Mouse (Mus musculus): ENCODE measurements at regions not wholly inside any gene's neighbourhood (a gene's known extent, or its start where the extent isn't known, plus 50 kb on each side); places are given as distances from the start of the nearest gene placed in this dataset.

GRCm38 (mm10) chr10:92307861-92308260 lies 414.4 kb downstream of the Nedd1 start:
- no peak overlapping the region for H3K4me3 ChIP-seq (ENCODE audit: low read depth, low read length)
- H3K9me3 ChIP-seq (ENCODE audit: control insufficient read depth, low read length), result no peaks in the 10 kb centered on the region
- no peak overlapping the region for H3K4me2 ChIP-seq (ENCODE audit: low read length)
- H3K9ac ChIP-seq (ENCODE audit: low read length), result no peak overlapping the region
- WGBS, result 48% methylated on average over 3 of the region's 3 CpGs
- ATAC-seq (replicated peaks; ENCODE audit: low FRiP score, low TSS enrichment, low read depth) (no peak), DNase-seq (ENCODE audit: low spot score) (no peak)
- H3K36me3 ChIP-seq (ENCODE audit: control insufficient read depth, insufficient read depth, low read length), result no peaks in the 10 kb centered on the region
- no peaks in the 10 kb centered on the region for H3K27me3 ChIP-seq (replicated peaks; ENCODE audit: control insufficient read depth, insufficient read depth, low read length)
- H3K4me1 ChIP-seq (replicated peaks; ENCODE audit: control insufficient read depth, insufficient read depth, low read length), result no peaks in the 10 kb centered on the region
- H3K27ac ChIP-seq (ENCODE audit: low read depth), result no peak overlapping the region

GRCm38 (mm10) chr10:92298693-92299092 lies 423.5 kb downstream of the Nedd1 start:
- Histone ChIP-seq H3K36me3 (ENCODE audit: control insufficient read depth, insufficient read depth, low read length) (no peaks in the 10 kb centered on the region), H3K4me1 (replicated peaks; ENCODE audit: control insufficient read depth, insufficient read depth, low read length) (no peaks in the 10 kb centered on the region), H3K4me3 (ENCODE audit: low read depth, low read length) (no peak overlapping the region), H3K4me2 (ENCODE audit: low read length) (no peak overlapping the region), H3K27ac (ENCODE audit: low read depth) (no peak overlapping the region), H3K27me3 (replicated peaks; ENCODE audit: control insufficient read depth, insufficient read depth, low read length) (no peaks in the 10 kb centered on the region), H3K9me3 (ENCODE audit: control insufficient read depth, low read length) (no peaks in the 10 kb centered on the region), H3K9ac (ENCODE audit: low read length) (no peak overlapping the region)
- WGBS, result 52% methylated on average over 13 of the region's 13 CpGs
- ATAC-seq (replicated peaks; ENCODE audit: low FRiP score, low TSS enrichment, low read depth), result no peak
- no peak for DNase-seq (ENCODE audit: low spot score)

GRCm38 (mm10) chr10:92296837-92297236 lies 425.4 kb downstream of the Nedd1 start:
- Histone ChIP-seq H3K9ac (ENCODE audit: low read length) (no peak overlapping the region), H3K4me2 (ENCODE audit: low read length) (no peak overlapping the region), H3K27ac (ENCODE audit: low read depth) (no peak overlapping the region), H3K9me3 (ENCODE audit: control insufficient read depth, low read length) (no peaks in the 10 kb centered on the region), H3K4me1 (replicated peaks; ENCODE audit: control insufficient read depth, insufficient read depth, low read length) (no peaks in the 10 kb centered on the region), H3K27me3 (replicated peaks; ENCODE audit: control insufficient read depth, insufficient read depth, low read length) (no peaks in the 10 kb centered on the region), H3K4me3 (ENCODE audit: low read depth, low read length) (no peak overlapping the region), H3K36me3 (ENCODE audit: control insufficient read depth, insufficient read depth, low read length) (no peaks in the 10 kb centered on the region)
- ATAC-seq (replicated peaks; ENCODE audit: low FRiP score, low TSS enrichment, low read depth) (no peak), DNase-seq (ENCODE audit: low spot score) (no peak)
- 89% methylated on average over 4 of the region's 4 CpGs for WGBS

- Histone ChIP-seq H3K4me2 (ENCODE audit: low read length) (no peak overlapping the region), H3K27me3 (replicated peaks; ENCODE audit: control insufficient read depth, insufficient read depth, low read length) (no peaks in the 10 kb centered on the region), H3K4me3 (ENCODE audit: low read depth, low read length) (no peak overlapping the region), H3K9me3 (ENCODE audit: control insufficient read depth, low read length) (no peaks in the 10 kb centered on the region), H3K4me1 (replicated peaks; ENCODE audit: control insufficient read depth, insufficient read depth, low read length) (no peaks in the 10 kb centered on the region), H3K9ac (ENCODE audit: low read length) (no peak overlapping the region), H3K27ac (ENCODE audit: low read depth) (no peak overlapping the region), H3K36me3 (ENCODE audit: control insufficient read depth, insufficient read depth, low read length) (no peaks in the 10 kb centered on the region)
- 94% methylated on average over 9 of the region's 9 CpGs for WGBS
- no peak for ATAC-seq (replicated peaks; ENCODE audit: low FRiP score, low TSS enrichment, low read depth)
- no peak for DNase-seq (ENCODE audit: low spot score)
Observed at GRCm38 (mm10) chr10:92296303-92296702, 425.9 kb downstream of the Nedd1 start.

GRCm38 (mm10) chr10:92293261-92293660 lies 429.0 kb downstream of the Nedd1 start:
- no peak overlapping the region for H3K4me2 ChIP-seq (ENCODE audit: low read length)
- H3K9ac ChIP-seq (ENCODE audit: low read length), result no peak overlapping the region
- no peaks in the 10 kb centered on the region for H3K9me3 ChIP-seq (ENCODE audit: control insufficient read depth, low read length)
- H3K4me1 ChIP-seq (replicated peaks; ENCODE audit: control insufficient read depth, insufficient read depth, low read length), result no peaks in the 10 kb centered on the region
- H3K36me3 ChIP-seq (ENCODE audit: control insufficient read depth, insufficient read depth, low read length), result no peaks in the 10 kb centered on the region
- 58% methylated on average over 4 of the region's 4 CpGs for WGBS
- no peak for DNase-seq (ENCODE audit: low spot score)
- no peak overlapping the region for H3K4me3 ChIP-seq (ENCODE audit: low read depth, low read length)
- H3K27me3 ChIP-seq (replicated peaks; ENCODE audit: control insufficient read depth, insufficient read depth, low read length), result no peaks in the 10 kb centered on the region
- H3K27ac ChIP-seq (ENCODE audit: low read depth), result no peak overlapping the region
- ATAC-seq (replicated peaks; ENCODE audit: low FRiP score, low TSS enrichment, low read depth), result no peak

- Histone ChIP-seq H3K9me3 (ENCODE audit: control insufficient read depth, low read length) (no peaks in the 10 kb centered on the region), H3K27me3 (replicated peaks; ENCODE audit: control insufficient read depth, insufficient read depth, low read length) (no peaks in the 10 kb centered on the region), H3K4me2 (ENCODE audit: low read length) (no peak overlapping the region), H3K27ac (ENCODE audit: low read depth) (no peak overlapping the region), H3K4me3 (ENCODE audit: low read depth, low read length) (no peak overlapping the region), H3K4me1 (replicated peaks; ENCODE audit: control insufficient read depth, insufficient read depth, low read length) (no peaks in the 10 kb centered on the region), H3K36me3 (ENCODE audit: control insufficient read depth, insufficient read depth, low read length) (no peaks in the 10 kb centered on the region), H3K9ac (ENCODE audit: low read length) (no peak overlapping the region)
- DNase-seq (ENCODE audit: low spot score) (no peak), ATAC-seq (replicated peaks; ENCODE audit: low FRiP score, low TSS enrichment, low read depth) (no peak)
- WGBS, result 55% methylated on average over 5 of the region's 5 CpGs
Observed at GRCm38 (mm10) chr10:92289230-92289629, 433.0 kb downstream of the Nedd1 start.

GRCm38 (mm10) chr10:92284231-92284630 lies 438.0 kb downstream of the Nedd1 start:
- H3K4me3 ChIP-seq (ENCODE audit: low read depth, low read length), result no peak overlapping the region
- H3K4me1 ChIP-seq (replicated peaks; ENCODE audit: control insufficient read depth, insufficient read depth, low read length), result no peaks in the 10 kb centered on the region
- H3K9me3 ChIP-seq (ENCODE audit: control insufficient read depth, low read length), result no peaks in the 10 kb centered on the region
- 52% methylated on average over 4 of the region's 4 CpGs for WGBS
- no peaks in the 10 kb centered on the region for H3K36me3 ChIP-seq (ENCODE audit: control insufficient read depth, insufficient read depth, low read length)
- H3K4me2 ChIP-seq (ENCODE audit: low read length), result no peak overlapping the region
- no peak overlapping the region for H3K27ac ChIP-seq (ENCODE audit: low read depth)
- no peaks in the 10 kb centered on the region for H3K27me3 ChIP-seq (replicated peaks; ENCODE audit: control insufficient read depth, insufficient read depth, low read length)
- no peak for ATAC-seq (replicated peaks; ENCODE audit: low FRiP score, low TSS enrichment, low read depth)
- no peak overlapping the region for H3K9ac ChIP-seq (ENCODE audit: low read length)
- DNase-seq (ENCODE audit: low spot score), result no peak

- no peaks in the 10 kb centered on the region for H3K36me3 ChIP-seq (ENCODE audit: control insufficient read depth, insufficient read depth, low read length)
- no peak for DNase-seq (ENCODE audit: low spot score)
- H3K9me3 ChIP-seq (ENCODE audit: control insufficient read depth, low read length), result no peaks in the 10 kb centered on the region
- H3K9ac ChIP-seq (ENCODE audit: low read length), result no peak overlapping the region
- H3K4me3 ChIP-seq (ENCODE audit: low read depth, low read length), result no peak overlapping the region
- no peak overlapping the region for H3K4me2 ChIP-seq (ENCODE audit: low read length)
- no peak for ATAC-seq (replicated peaks; ENCODE audit: low FRiP score, low TSS enrichment, low read depth)
- no peaks in the 10 kb centered on the region for H3K27me3 ChIP-seq (replicated peaks; ENCODE audit: control insufficient read depth, insufficient read depth, low read length)
- no peak overlapping the region for H3K27ac ChIP-seq (ENCODE audit: low read depth)
- H3K4me1 ChIP-seq (replicated peaks; ENCODE audit: control insufficient read depth, insufficient read depth, low read length), result no peaks in the 10 kb centered on the region
- 23% methylated on average over 2 of the region's 2 CpGs for WGBS
Observed at GRCm38 (mm10) chr10:92277981-92278380, 444.2 kb downstream of the Nedd1 start.

GRCm38 (mm10) chr10:92257815-92258214 lies 464.4 kb downstream of the Nedd1 start:
- no peak overlapping the region for H3K9ac ChIP-seq (ENCODE audit: low read length)
- H3K27me3 ChIP-seq (replicated peaks; ENCODE audit: control insufficient read depth, insufficient read depth, low read length), result no peaks in the 10 kb centered on the region
- H3K36me3 ChIP-seq (ENCODE audit: control insufficient read depth, insufficient read depth, low read length), result no peaks in the 10 kb centered on the region
- H3K4me1 ChIP-seq (replicated peaks; ENCODE audit: control insufficient read depth, insufficient read depth, low read length), result no peaks in the 10 kb centered on the region
- no peaks in the 10 kb centered on the region for H3K9me3 ChIP-seq (ENCODE audit: control insufficient read depth, low read length)
- no peak overlapping the region for H3K4me3 ChIP-seq (ENCODE audit: low read depth, low read length)
- ATAC-seq (replicated peaks; ENCODE audit: low FRiP score, low TSS enrichment, low read depth), result no peak
- WGBS, result 71% methylated on average over 3 of the region's 3 CpGs
- no peak for DNase-seq (ENCODE audit: low spot score)
- no peak overlapping the region for H3K27ac ChIP-seq (ENCODE audit: low read depth)
- H3K4me2 ChIP-seq (ENCODE audit: low read length), result no peak overlapping the region
